ENCODE assay signal across 10 mouse cellular contexts in the genomic region with DNA sequence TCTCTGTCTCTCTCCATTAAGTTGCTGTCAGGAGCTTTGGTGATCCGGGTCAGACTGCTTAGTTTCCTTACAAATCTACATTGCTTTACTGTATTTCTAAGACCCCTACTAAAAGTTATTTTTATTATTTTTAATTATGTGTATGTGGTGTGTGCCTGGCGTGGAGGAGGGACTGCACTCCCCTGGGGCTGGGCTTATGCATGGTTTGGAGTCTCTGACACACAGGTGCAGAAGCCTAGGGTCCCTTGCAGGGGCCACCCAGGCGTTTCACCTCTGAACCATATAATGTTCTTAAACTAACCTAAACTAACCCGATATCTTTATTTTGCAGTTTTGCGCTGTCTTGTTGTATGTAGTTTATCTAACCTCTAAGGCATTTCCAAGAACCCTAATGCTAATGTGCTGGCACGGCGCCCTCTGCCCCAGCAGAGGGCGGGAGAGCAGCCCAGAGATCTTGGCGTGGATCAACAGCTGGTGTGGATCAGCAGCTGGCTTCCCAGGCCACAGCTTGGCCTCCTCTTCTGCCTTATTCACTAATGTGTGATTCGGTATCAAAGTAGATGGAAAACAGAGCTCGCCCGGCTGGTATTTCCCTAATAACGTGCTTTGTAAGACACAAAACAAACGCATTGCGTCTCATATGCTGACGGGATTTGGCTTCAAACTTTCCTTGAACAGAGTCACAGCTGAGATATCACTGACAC.
A peak's percentile ranks its signal among the peaks of the same experiment; 100 is the strongest.
DNase-seq lines count a peak whose midpoint lies in the region; ATAC-seq and TF ChIP-seq lines count a peak whose summit lies in the region.
"Had no signal": no experiment of that assay in that cellular context is flagged by ENCODE, and none has a peak within 500 bp of the region (broad histone marks: within the 10 kb centered on the region; RNA-seq: fewer than 3 reads in every experiment).

No protein-coding gene starts in this region.

- H3K4me1 ChIP-seq in midbrain, embryonic 14.5 days (ENCODE audit: control insufficient read depth, insufficient read depth, low read length), result no peaks in the 10 kb centered on the region
- H3K4me1 ChIP-seq in midbrain, embryonic 16.5 days (ENCODE audit: control insufficient read depth, insufficient read depth, low read length), result peaks cover 4% of the 10 kb centered on the region; the same call in 1 of the 2 replicates
- H3K4me1 ChIP-seq in kidney, embryonic 16.5 days (ENCODE audit: insufficient read depth, low read length), result peaks cover 21% of the 10 kb centered on the region
- H3K4me1 ChIP-seq in stomach, postnatal 0 days (replicated peaks; ENCODE audit: control insufficient read depth, insufficient read depth), result 0 out of 2 replicates have a peak, but pooled peaks cover 2% of the 10 kb centered on the region

- H3K27me3 ChIP-seq in midbrain, embryonic 14.5 days (ENCODE audit: control insufficient read depth, insufficient read depth, low read length), result no peaks in the 10 kb centered on the region
- no peaks in the 10 kb centered on the region for H3K27me3 ChIP-seq in midbrain, embryonic 16.5 days (ENCODE audit: control insufficient read depth, insufficient read depth, low read depth, low read length)
- no peaks in the 10 kb centered on the region for H3K27me3 ChIP-seq in kidney, embryonic 16.5 days (ENCODE audit: insufficient read depth, low read length)
- H3K27me3 ChIP-seq in stomach, postnatal 0 days (ENCODE audit: control insufficient read depth, insufficient read depth, low read length), result no peaks in the 10 kb centered on the region

- ATAC-seq in midbrain, embryonic 14.5 days (ENCODE audit: low FRiP score, low TSS enrichment), result no peak
- ATAC-seq in midbrain, embryonic 16.5 days, result no peak
- ATAC-seq in kidney, embryonic 16.5 days (ENCODE audit: low FRiP score, low TSS enrichment), result peak; percentile 85
- ATAC-seq in stomach, postnatal 0 days (ENCODE audit: low FRiP score, low TSS enrichment), result peak; percentile 58; the same call in 1 of the 2 replicates

- H3K9me3 ChIP-seq in midbrain, embryonic 14.5 days (ENCODE audit: control insufficient read depth, low read length), result no peaks in the 10 kb centered on the region
- no peaks in the 10 kb centered on the region for H3K9me3 ChIP-seq in midbrain, embryonic 16.5 days (replicated peaks; ENCODE audit: control insufficient read depth, low read length, poor library complexity, severe bottlenecking)
- H3K9me3 ChIP-seq in kidney, embryonic 16.5 days (ENCODE audit: low read length), result no peaks in the 10 kb centered on the region
- no peaks in the 10 kb centered on the region for H3K9me3 ChIP-seq in stomach, postnatal 0 days (ENCODE audit: control insufficient read depth, low read length)

- intact Hi-C loops in left cerebral cortex, postnatal 25 days (cut with DNase I), result loop anchor here (10.0 kb wide), 2 partner anchors 372 to 622 kb away; no protein-coding TSS in a partner anchor

- no peaks in the 10 kb centered on the region for H3K36me3 ChIP-seq in midbrain, embryonic 14.5 days (ENCODE audit: control insufficient read depth, insufficient read depth, low read length)
- H3K36me3 ChIP-seq in midbrain, embryonic 16.5 days (ENCODE audit: control insufficient read depth, insufficient read depth, low read length), result no peaks in the 10 kb centered on the region
- no peaks in the 10 kb centered on the region for H3K36me3 ChIP-seq in kidney, embryonic 16.5 days (ENCODE audit: insufficient read depth, low read length)
- H3K36me3 ChIP-seq in stomach, postnatal 0 days (ENCODE audit: control insufficient read depth, insufficient read depth, low read length), result no peaks in the 10 kb centered on the region
- H3K36me3 ChIP-seq: G1E had no signal

- no peak overlapping the region for H3K9ac ChIP-seq in midbrain, embryonic 14.5 days (replicated peaks; ENCODE audit: low read length)
- H3K9ac ChIP-seq in midbrain, embryonic 16.5 days (ENCODE audit: low read depth, low read length), result no peak overlapping the region
- H3K9ac ChIP-seq in kidney, embryonic 16.5 days (replicated peaks; ENCODE audit: low read length), result no peak overlapping the region
- H3K9ac ChIP-seq in stomach, postnatal 0 days (ENCODE audit: low read length), result 0 out of 2 replicates have a peak overlapping the region, but pooled peaks have one; percentile 4

- TF ChIP-seq EP300 in stomach, postnatal 0 days (optimal IDR thresholded peaks at IDR 0.05), result no peak

- TF ChIP-seq CTCF in stomach, postnatal 0 days (IDR thresholded peaks at IDR 0.05; ENCODE audit: low read depth), result peak; percentile 49

- H3K4me2 ChIP-seq in midbrain, embryonic 14.5 days (ENCODE audit: low read length), result no peak overlapping the region
- no peak overlapping the region for H3K4me2 ChIP-seq in midbrain, embryonic 16.5 days (ENCODE audit: low read length)
- no peak overlapping the region for H3K4me2 ChIP-seq in kidney, embryonic 16.5 days (replicated peaks; ENCODE audit: low read depth, low read length)
- H3K4me2 ChIP-seq in stomach, postnatal 0 days (replicated peaks; ENCODE audit: low read depth), result 0 out of 2 replicates have a peak overlapping the region, but pooled peaks have one; percentile 1

- DNase-seq in midbrain, embryonic 14.5 days, result peak; percentile 47
- peak; percentile 47 to 71 for DNase-seq in gastrocnemius, postnatal 4 days (ENCODE audit: low spot score in 2 of 2)
- DNase-seq in stomach, postnatal 0 days (ENCODE audit: low spot score), result peak; percentile 37
- no peak for DNase-seq in left cerebral cortex, adult 8-10 months (ENCODE audit: low spot score in 2 of 2)
- no peak for DNase-seq in cerebellum, adult 11-12 months
- no peak for DNase-seq in left cerebral cortex, postnatal 25 days (ENCODE audit: low spot score in 2 of 2)

- H3K27ac ChIP-seq in midbrain, embryonic 14.5 days (replicated peaks; ENCODE audit: low read depth, low read length), result no peak overlapping the region
- no peak overlapping the region for H3K27ac ChIP-seq in midbrain, embryonic 16.5 days (ENCODE audit: low read length)
- peak overlapping the region; percentile 55 for H3K27ac ChIP-seq in kidney, embryonic 16.5 days (ENCODE audit: low read length)
- H3K27ac ChIP-seq in stomach, postnatal 0 days (replicated peaks), result no peak overlapping the region

- 81% methylated on average over 16 of the region's 16 CpGs for WGBS in midbrain, embryonic 14.5 days
- 73% methylated on average over 16 of the region's 16 CpGs for WGBS in midbrain, embryonic 16.5 days
- 28% methylated on average over 16 of the region's 16 CpGs for WGBS in kidney, embryonic 16.5 days
- WGBS in stomach, postnatal 0 days, result 43% methylated on average over 16 of the region's 16 CpGs

- no peak overlapping the region for H3K4me3 ChIP-seq in midbrain, embryonic 14.5 days (replicated peaks; ENCODE audit: low read depth, low read length)
- no peak overlapping the region for H3K4me3 ChIP-seq in midbrain, embryonic 16.5 days (ENCODE audit: low read depth, low read length)
- H3K4me3 ChIP-seq in kidney, embryonic 16.5 days (ENCODE audit: low read length), result no peak overlapping the region
- H3K4me3 ChIP-seq in stomach, postnatal 0 days (ENCODE audit: low read depth, low read length), result no peak overlapping the region
- H3K4me3 ChIP-seq: myocyte had no signal

Comparison
In these comparisons a context has a peak if more than half of its experiments do, and no peak if none do; other contexts are left out.
1. ATAC-seq: peak in kidney, embryonic 16.5 days (single experiment) and stomach, postnatal 0 days (single experiment); none in midbrain, embryonic 14.5 days (single experiment) and midbrain, embryonic 16.5 days (single experiment).
2. DNase-seq: peak in midbrain, embryonic 14.5 days (single experiment), gastrocnemius, postnatal 4 days (2 of 2) and stomach, postnatal 0 days (single experiment); none in left cerebral cortex, adult 8-10 months (0 of 2), cerebellum, adult 11-12 months (single experiment) and left cerebral cortex, postnatal 25 days (0 of 2).